Mouse (Mus musculus): Measurements from ENCODE around the gene 2900011O08Rik. TPM values are rescaled to one million over a fixed set of nuclear protein-coding genes. Genes with fewer than 3 reads are reported as not detected.
"Not testable (repeated sequence)": the region's sequence is repeated elsewhere in the genome, so short reads cannot be mapped to it uniquely, and the experiment has no call there.

Gene 2900011O08Rik
- polyA plus RNA-seq, 1 experiment from 2014 or later, result 30.3 TPM

- not testable (repeated sequence) for DNase-seq (ENCODE audit: low spot score); H3K27me3 ChIP-seq (ENCODE audit: control insufficient read depth, insufficient read depth, low read length); H3K9ac ChIP-seq (ENCODE audit: low read length); ATAC-seq (replicated peaks; ENCODE audit: low FRiP score); H3K4me1 ChIP-seq (replicated peaks; ENCODE audit: control insufficient read depth, insufficient read depth, low read length); H3K27ac ChIP-seq (ENCODE audit: low read depth, low read length); H3K9me3 ChIP-seq (ENCODE audit: control insufficient read depth, low read length); H3K36me3 ChIP-seq (ENCODE audit: control insufficient read depth, insufficient read depth, low read length); H3K4me3 ChIP-seq (ENCODE audit: low read depth, low read length); H3K4me2 ChIP-seq (ENCODE audit: low read depth, low read length, severe bottlenecking)
- 87% methylated on average over 4 of the region's 4 CpGs for WGBS
These were observed 80.2 kb downstream of the 2900011O08Rik start for GRCm38 (mm10) chr16:14066571-14066970.

- not testable (repeated sequence) for H3K4me3 ChIP-seq (ENCODE audit: low read depth, low read length); ATAC-seq (replicated peaks; ENCODE audit: low FRiP score); H3K9me3 ChIP-seq (ENCODE audit: control insufficient read depth, low read length); H3K27ac ChIP-seq (ENCODE audit: low read depth, low read length); H3K4me2 ChIP-seq (ENCODE audit: low read depth, low read length, severe bottlenecking); H3K27me3 ChIP-seq (ENCODE audit: control insufficient read depth, insufficient read depth, low read length); H3K4me1 ChIP-seq (replicated peaks; ENCODE audit: control insufficient read depth, insufficient read depth, low read length); DNase-seq (ENCODE audit: low spot score); H3K9ac ChIP-seq (ENCODE audit: low read length); H3K36me3 ChIP-seq (ENCODE audit: control insufficient read depth, insufficient read depth, low read length)
- 87% methylated on average over 2 of the region's 2 CpGs for WGBS
These were observed 82.3 kb downstream of the 2900011O08Rik start for GRCm38 (mm10) chr16:14068701-14069100.

GRCm38 (mm10) chr16:14070471-14071169 is 84.2 kb downstream of the 2900011O08Rik start:
- Histone ChIP-seq H3K4me1 (replicated peaks; ENCODE audit: control insufficient read depth, insufficient read depth, low read length) (no peaks in the 10 kb centered on the region), H3K27ac (ENCODE audit: low read depth, low read length) (no peak overlapping the region), H3K27me3 (ENCODE audit: control insufficient read depth, insufficient read depth, low read length) (no peaks in the 10 kb centered on the region), H3K9me3 (ENCODE audit: control insufficient read depth, low read length) (no peaks in the 10 kb centered on the region), H3K36me3 (ENCODE audit: control insufficient read depth, insufficient read depth, low read length) (no peaks in the 10 kb centered on the region), H3K4me3 (ENCODE audit: low read depth, low read length) (no peak overlapping the region), H3K9ac (ENCODE audit: low read length) (no peak overlapping the region), H3K4me2 (ENCODE audit: low read depth, low read length, severe bottlenecking) (no peak overlapping the region)
- 77% methylated on average over 5 of the region's 5 CpGs for WGBS
- ATAC-seq (replicated peaks; ENCODE audit: low FRiP score) (no peak), DNase-seq (ENCODE audit: low spot score) (no peak)

GRCm38 (mm10) chr16:14082925-14083324 is 96.5 kb downstream of the 2900011O08Rik start:
- ATAC-seq (replicated peaks; ENCODE audit: low FRiP score) (no peak), DNase-seq (ENCODE audit: low spot score) (no peak)
- Histone ChIP-seq H3K9me3 (ENCODE audit: control insufficient read depth, low read length) (no peaks in the 10 kb centered on the region), H3K27ac (ENCODE audit: low read depth, low read length) (no peak overlapping the region), H3K27me3 (ENCODE audit: control insufficient read depth, insufficient read depth, low read length) (no peaks in the 10 kb centered on the region), H3K9ac (ENCODE audit: low read length) (no peak overlapping the region), H3K4me1 (replicated peaks; ENCODE audit: control insufficient read depth, insufficient read depth, low read length) (no peaks in the 10 kb centered on the region), H3K4me2 (ENCODE audit: low read depth, low read length, severe bottlenecking) (no peak overlapping the region), H3K36me3 (ENCODE audit: control insufficient read depth, insufficient read depth, low read length) (no peaks in the 10 kb centered on the region), H3K4me3 (ENCODE audit: low read depth, low read length) (no peak overlapping the region)
- WGBS, result 92% methylated on average over 2 of the region's 2 CpGs

- no peak overlapping the region for H3K27ac ChIP-seq (ENCODE audit: low read depth, low read length)
- no peaks in the 10 kb centered on the region for H3K4me1 ChIP-seq (replicated peaks; ENCODE audit: control insufficient read depth, insufficient read depth, low read length)
- no peak overlapping the region for H3K4me3 ChIP-seq (ENCODE audit: low read depth, low read length)
- no peaks in the 10 kb centered on the region for H3K36me3 ChIP-seq (ENCODE audit: control insufficient read depth, insufficient read depth, low read length)
- DNase-seq (ENCODE audit: low spot score) (no peak), ATAC-seq (replicated peaks; ENCODE audit: low FRiP score) (no peak)
- no peaks in the 10 kb centered on the region for H3K27me3 ChIP-seq (ENCODE audit: control insufficient read depth, insufficient read depth, low read length)
- 80% methylated on average over 3 of the region's 3 CpGs for WGBS
- no peak overlapping the region for H3K4me2 ChIP-seq (ENCODE audit: low read depth, low read length, severe bottlenecking)
- no peaks in the 10 kb centered on the region for H3K9me3 ChIP-seq (ENCODE audit: control insufficient read depth, low read length)
- no peak overlapping the region for H3K9ac ChIP-seq (ENCODE audit: low read length)
These were observed 101.8 kb downstream of the 2900011O08Rik start for GRCm38 (mm10) chr16:14088249-14088648.

- no peak for ATAC-seq (replicated peaks; ENCODE audit: low FRiP score)
- H3K36me3 ChIP-seq (ENCODE audit: control insufficient read depth, insufficient read depth, low read length), result no peaks in the 10 kb centered on the region
- DNase-seq (ENCODE audit: low spot score), result no peak
- H3K27ac ChIP-seq (ENCODE audit: low read depth, low read length), result no peak overlapping the region
- no peaks in the 10 kb centered on the region for H3K27me3 ChIP-seq (ENCODE audit: control insufficient read depth, insufficient read depth, low read length)
- WGBS, result 83% methylated on average over 3 of the region's 3 CpGs
- no peaks in the 10 kb centered on the region for H3K9me3 ChIP-seq (ENCODE audit: control insufficient read depth, low read length)
- H3K9ac ChIP-seq (ENCODE audit: low read length), result no peak overlapping the region
- H3K4me3 ChIP-seq (ENCODE audit: low read depth, low read length), result no peak overlapping the region
- H3K4me1 ChIP-seq (replicated peaks; ENCODE audit: control insufficient read depth, insufficient read depth, low read length), result no peaks in the 10 kb centered on the region
- H3K4me2 ChIP-seq (ENCODE audit: low read depth, low read length, severe bottlenecking), result no peak overlapping the region
These were observed 102.9 kb downstream of the 2900011O08Rik start for GRCm38 (mm10) chr16:14089296-14089695.

- no peaks in the 10 kb centered on the region for H3K9me3 ChIP-seq (ENCODE audit: control insufficient read depth, low read length)
- H3K27ac ChIP-seq (ENCODE audit: low read depth, low read length), result no peak overlapping the region
- H3K27me3 ChIP-seq (ENCODE audit: control insufficient read depth, insufficient read depth, low read length), result no peaks in the 10 kb centered on the region
- no peak overlapping the region for H3K4me3 ChIP-seq (ENCODE audit: low read depth, low read length)
- WGBS, result 90% methylated on average over 2 of the region's 2 CpGs
- no peak overlapping the region for H3K4me2 ChIP-seq (ENCODE audit: low read depth, low read length, severe bottlenecking)
- no peak for DNase-seq (ENCODE audit: low spot score)
- no peak for ATAC-seq (replicated peaks; ENCODE audit: low FRiP score)
- no peaks in the 10 kb centered on the region for H3K4me1 ChIP-seq (replicated peaks; ENCODE audit: control insufficient read depth, insufficient read depth, low read length)
- no peak overlapping the region for H3K9ac ChIP-seq (ENCODE audit: low read length)
- no peaks in the 10 kb centered on the region for H3K36me3 ChIP-seq (ENCODE audit: control insufficient read depth, insufficient read depth, low read length)
These were observed 105.4 kb downstream of the 2900011O08Rik start for GRCm38 (mm10) chr16:14091771-14092170.

GRCm38 (mm10) chr16:14105891-14106290 is 119.5 kb downstream of the 2900011O08Rik start:
- 87% methylated on average over 6 of the region's 6 CpGs for WGBS
- no peak overlapping the region for H3K4me2 ChIP-seq (ENCODE audit: low read depth, low read length, severe bottlenecking)
- no peak overlapping the region for H3K9ac ChIP-seq (ENCODE audit: low read length)
- peaks cover 3% of the 10 kb centered on the region; the same call in 1 of the 2 replicates for H3K36me3 ChIP-seq (ENCODE audit: control insufficient read depth, insufficient read depth, low read length)
- H3K9me3 ChIP-seq (ENCODE audit: control insufficient read depth, low read length), result no peaks in the 10 kb centered on the region
- H3K27me3 ChIP-seq (ENCODE audit: control insufficient read depth, insufficient read depth, low read length), result no peaks in the 10 kb centered on the region
- DNase-seq (ENCODE audit: low spot score) (no peak), ATAC-seq (replicated peaks; ENCODE audit: low FRiP score) (no peak)
- H3K4me1 ChIP-seq (replicated peaks; ENCODE audit: control insufficient read depth, insufficient read depth, low read length), result no peaks in the 10 kb centered on the region
- no peak overlapping the region for H3K27ac ChIP-seq (ENCODE audit: low read depth, low read length)
- no peak overlapping the region for H3K4me3 ChIP-seq (ENCODE audit: low read depth, low read length)

- Histone ChIP-seq H3K4me3 (ENCODE audit: low read depth, low read length) (no peak overlapping the region), H3K27ac (ENCODE audit: low read depth, low read length) (no peak overlapping the region), H3K4me1 (replicated peaks; ENCODE audit: control insufficient read depth, insufficient read depth, low read length) (no peaks in the 10 kb centered on the region), H3K9ac (ENCODE audit: low read length) (no peak overlapping the region), H3K36me3 (ENCODE audit: control insufficient read depth, insufficient read depth, low read length) (peaks cover 7% of the 10 kb centered on the region), H3K4me2 (ENCODE audit: low read depth, low read length, severe bottlenecking) (no peak overlapping the region), H3K9me3 (ENCODE audit: control insufficient read depth, low read length) (no peaks in the 10 kb centered on the region), H3K27me3 (ENCODE audit: control insufficient read depth, insufficient read depth, low read length) (no peaks in the 10 kb centered on the region)
- ATAC-seq (replicated peaks; ENCODE audit: low FRiP score) (no peak), DNase-seq (ENCODE audit: low spot score) (no peak)
- WGBS, result 88% methylated on average over 3 of the region's 3 CpGs
These were observed 123.3 kb downstream of the 2900011O08Rik start for GRCm38 (mm10) chr16:14109651-14110230.

Measured in forebrain, embryonic 11.5 days (tissue).